Mouse (Mus musculus) heart, adult 2 months (tissue): ENCODE measurements at regions not wholly inside any gene's neighbourhood (a gene's known extent, or its start where the extent isn't known, plus 50 kb on each side); places are given as distances from the start of the nearest gene placed in this dataset.

Source experiments
- CTCF ChIP-seq: fragments of 200-600 bp; IDR thresholded peaks from 2 replicates; pipeline ENCODE4 v1.8.1; 2022; ENCODE audit warnings: antibody characterized with exemption, mild to moderate bottlenecking, moderate library complexity
- EP300 ChIP-seq: fragments of 200-500 bp; IDR thresholded peaks from 2 replicates; pipeline ENCODE4 v1.6.1; 2011; ENCODE audit warnings: low read depth, low read length, control low read depth; ENCODE audit not compliant: insufficient read depth
- POLR2A ChIP-seq: fragments of 200-500 bp; IDR thresholded peaks from 2 replicates; pipeline ENCODE4 v1.6.1; 2011; ENCODE audit warnings: mild to moderate bottlenecking, low read depth, low read length, control low read depth; ENCODE audit not compliant: insufficient read depth

- TF ChIP-seq EP300 (no peak), CTCF (no peak), POLR2A (no peak)
Measured at GRCm38 (mm10) chr14:71055480-71055879, 455.8 kb upstream of the Fam160b2 start.
